Mouse (Mus musculus) layer of hippocampus, adult 2 months (tissue): ENCODE measurements around the gene Pxmp4. TPM values are rescaled to one million over a fixed set of nuclear protein-coding genes. Genes with fewer than 3 reads are reported as not detected.

Source experiments
- DNase-seq, 2 experiments: peaks; one replicate each; pipeline ENCODE4 v3.0.0; 2022; ENCODE audit warnings: low spot score in 2 of 2
- H3K27ac ChIP-seq: fragments of 200-600 bp; 2 replicates; pipeline ENCODE4 v1.8.1; 2022
- H3K4me3 ChIP-seq: fragments of 200-600 bp; 2 replicates; pipeline ENCODE4 v1.8.1; 2022; ENCODE audit warnings: mild to moderate bottlenecking
- CTCF ChIP-seq: fragments of 200-600 bp; conservative IDR thresholded peaks from 2 replicates; pipeline ENCODE4 v1.8.1; 2022; ENCODE audit warnings: antibody characterized with exemption, mild to moderate bottlenecking, moderate library complexity
- total RNA-seq, 2 experiments: library from RNA; stranded (reverse); gene quantifications; 2 replicates each; pipeline ENCODE4 v1.2.3; 2021

The Pxmp4 gene
- total RNA-seq, 2 experiments from 2014 or later = 10.7 to 13.7 TPM

DNA sequence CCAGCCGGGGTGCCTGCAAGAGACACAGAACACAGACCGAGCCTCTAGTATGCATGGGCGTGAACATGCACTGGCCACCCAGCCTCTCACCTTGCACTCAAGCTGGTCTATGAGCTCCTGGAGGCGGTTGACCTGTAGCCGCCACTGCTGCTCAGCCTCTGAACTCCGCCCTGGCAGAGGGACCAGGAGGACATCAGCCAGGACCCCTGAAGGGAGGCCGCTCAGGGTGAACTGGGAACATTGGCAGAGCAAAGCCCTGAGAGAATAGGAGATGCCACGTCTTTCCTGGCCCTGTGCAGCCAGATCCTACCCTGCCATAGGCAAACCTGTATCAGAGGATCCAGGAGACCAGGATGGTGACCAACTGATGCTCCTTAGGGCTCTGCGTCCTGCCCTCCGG, 56.8 kb downstream of the Pxmp4 start, which contains the start of gene 1700003F12Rik:
TSS of gene 1700003F12Rik (plus strand) at position 375 of the 400 bp plus-strand sequence.
- no peak for DNase-seq

DNA sequence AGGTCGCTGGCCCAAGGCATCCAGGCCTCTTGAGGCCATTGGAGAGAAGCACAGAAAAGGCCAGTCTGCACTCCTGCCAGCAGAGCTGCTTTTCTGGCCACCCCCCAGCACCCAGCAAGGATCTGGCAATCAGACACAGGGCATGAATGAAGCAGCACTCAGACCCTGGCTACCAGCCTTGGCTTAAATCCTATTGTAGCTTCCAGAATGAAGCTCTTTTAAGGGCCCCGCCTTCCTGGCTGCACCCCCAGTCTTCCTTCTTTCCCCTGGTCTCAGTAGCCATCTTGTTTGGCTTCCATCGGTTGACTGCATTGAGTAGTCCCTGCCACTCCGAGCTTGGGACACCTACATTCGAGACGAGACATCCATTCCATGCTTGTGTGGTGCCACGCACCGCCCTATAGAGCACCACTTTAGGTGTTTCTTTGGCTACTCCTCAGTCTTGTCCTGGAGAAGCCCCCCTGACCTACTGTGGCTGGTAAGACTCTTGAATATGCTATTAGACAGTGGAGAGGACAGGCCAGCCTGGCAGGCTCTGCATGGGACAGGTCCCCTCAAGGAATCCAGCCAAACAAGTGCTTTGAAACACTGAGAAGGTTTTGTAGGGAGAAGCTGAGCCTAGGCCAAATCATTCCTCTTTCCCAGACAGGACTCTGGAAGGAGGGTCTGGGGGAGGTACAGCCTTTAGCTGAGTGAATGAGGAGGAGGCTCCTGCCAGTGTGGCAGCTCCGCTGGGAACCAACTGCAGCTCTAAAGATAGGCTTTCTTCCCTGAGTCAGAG, 59.8 kb downstream of the Pxmp4 start:
- peak; percentile 60 to 84 for DNase-seq
- Histone ChIP-seq H3K4me3 (no peak overlapping the region), H3K27ac (peak overlapping the region; percentile 87)
- peak; percentile 29 for TF ChIP-seq CTCF

More for the DNA sequence above, 56.8 kb downstream of the Pxmp4 start, which contains the start of gene 1700003F12Rik:
- H3K27ac ChIP-seq = no peak within 1 kb of the TSS
- H3K4me3 ChIP-seq = no peak within 1 kb of the TSS
- TF ChIP-seq CTCF = no peak

DNA sequence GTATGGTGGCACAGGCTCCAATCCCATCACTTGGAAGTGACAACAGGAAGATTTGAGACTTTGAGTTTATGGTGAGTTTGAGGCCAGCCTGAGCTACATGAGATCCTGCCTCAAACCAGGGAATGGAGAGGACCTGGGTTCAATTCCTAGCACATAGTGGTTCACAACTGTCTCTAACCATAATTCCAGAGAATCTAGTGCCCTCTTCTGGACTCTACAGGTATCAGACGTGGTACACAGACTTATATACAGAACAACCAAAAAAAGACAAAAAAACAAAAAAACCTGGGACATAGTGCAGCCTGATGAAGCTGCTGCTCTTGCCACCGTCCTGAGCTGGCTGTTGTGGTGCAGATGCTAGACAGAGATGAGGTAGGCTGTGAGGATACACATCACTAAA, 61.9 kb downstream of the Pxmp4 start:
- DNase-seq = no peak
- TF ChIP-seq CTCF = peak; percentile 59
- no peak overlapping the region for H3K27ac ChIP-seq
- H3K4me3 ChIP-seq = no peak overlapping the region

DNA sequence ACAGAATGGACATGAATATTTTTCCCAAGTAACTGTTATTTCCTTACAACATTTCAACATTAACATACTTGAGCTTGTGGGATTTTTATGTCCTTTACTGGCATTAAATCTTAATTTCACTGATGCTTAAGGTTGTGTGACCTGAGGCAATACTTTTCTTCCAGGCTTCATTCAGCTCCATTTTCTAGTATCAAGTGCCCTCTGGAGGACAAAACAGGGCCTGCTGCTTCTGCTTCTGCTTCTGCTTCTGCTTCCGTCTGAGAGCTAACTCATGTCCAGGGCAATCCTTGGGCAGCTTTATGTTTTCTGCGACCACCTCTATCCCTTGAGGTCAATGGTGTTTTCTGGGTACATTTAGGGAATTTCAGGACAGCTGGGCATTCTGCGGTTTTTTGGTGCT, 63.8 kb downstream of the Pxmp4 start:
- H3K27ac ChIP-seq = peak overlapping the region; percentile 84; the same call in 1 of the 2 replicates
- peak; percentile 48 to 59 for DNase-seq
- TF ChIP-seq CTCF = peak; percentile 91
- no peak overlapping the region for H3K4me3 ChIP-seq

DNA sequence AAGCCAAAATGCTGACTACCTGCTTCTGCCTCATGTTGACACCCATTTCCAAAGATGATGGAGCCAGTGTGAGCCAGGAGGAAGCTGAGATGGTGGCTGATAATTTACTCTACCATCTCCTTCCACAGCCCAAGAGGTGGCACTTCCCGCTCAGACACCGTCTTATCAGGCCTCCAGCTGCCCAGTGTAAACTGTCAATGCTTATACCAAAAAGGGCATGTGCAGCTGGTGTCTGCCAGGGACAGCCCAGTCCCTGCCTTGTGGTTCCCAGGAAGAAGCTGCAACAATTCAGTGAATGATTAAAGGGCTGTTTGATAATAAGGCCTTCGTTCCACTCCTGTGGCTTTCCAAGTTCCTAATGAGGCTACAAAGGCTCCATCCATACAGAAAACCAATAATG, 64.8 kb downstream of the Pxmp4 start:
- peak overlapping the region; percentile 84 for H3K27ac ChIP-seq
- H3K4me3 ChIP-seq = no peak overlapping the region
- DNase-seq = no peak
- TF ChIP-seq CTCF = no peak

DNA sequence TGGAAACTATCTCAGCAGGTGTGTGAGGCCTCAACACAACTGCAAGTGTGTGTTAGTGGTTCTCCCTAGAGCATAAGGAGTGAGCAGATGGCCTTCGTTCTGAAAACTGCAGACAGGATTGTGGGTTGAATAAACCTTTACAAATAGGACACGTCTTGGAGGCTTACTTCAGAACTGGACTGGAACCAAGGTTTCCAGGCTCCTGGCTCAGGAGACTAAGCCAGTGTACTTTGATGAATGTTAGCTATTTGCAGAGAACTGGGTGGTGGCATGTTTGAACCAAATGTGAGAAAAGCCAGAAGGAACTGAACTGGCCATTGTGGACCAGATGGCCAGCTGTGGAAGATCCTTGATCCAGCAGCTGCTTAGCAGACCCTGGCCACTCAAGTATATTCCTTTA, 65.2 kb downstream of the Pxmp4 start:
- Histone ChIP-seq H3K27ac (peak overlapping the region; percentile 84), H3K4me3 (no peak overlapping the region)
- no peak for TF ChIP-seq CTCF
- DNase-seq = peak; percentile 47 to 69

Other genes with a start within 250 kb of the Pxmp4 start
- gene Cdk5rap1, start 230.7 kb downstream of the Pxmp4 start, total RNA-seq = 10 to 100 TPM; 15.3 to 18.3 TPM
- 10 to 100 TPM; 46.2 to 46.9 TPM for gene Snta1, start 195.6 kb downstream of the Pxmp4 start, total RNA-seq
- gene Cbfa2t2, start 167.2 kb downstream of the Pxmp4 start, total RNA-seq = 10 to 100 TPM; 55.1 to 55.8 TPM
- gene 1700003F12Rik, start 56.6 kb downstream of the Pxmp4 start, total RNA-seq = 1 to 10 TPM in 1 of 2 experiments, not detected in 1; 1.4 TPM
- not detected for gene Actl10, start 51.9 kb downstream of the Pxmp4 start, total RNA-seq
- gene Necab3, start 44.8 kb downstream of the Pxmp4 start, total RNA-seq = 10 to 100 TPM; 30.0 to 34.9 TPM
- gene E2f1, start 33.8 kb downstream of the Pxmp4 start, total RNA-seq = 1 to 10 TPM; 5.4 to 5.7 TPM
- 10 to 100 TPM in 1 of 2 experiments, 1 to 10 TPM in 1; 9.1 to 10.8 TPM for gene Zfp341, start 9.6 kb upstream of the Pxmp4 start, total RNA-seq
- gene 4930519P11Rik, start 9.7 kb upstream of the Pxmp4 start, total RNA-seq = not detected
- gene Chmp4b, start 48.0 kb upstream of the Pxmp4 start, total RNA-seq = 100 to 1,000 TPM; 206 to 215 TPM
- gene Gm14214, start 166.3 kb upstream of the Pxmp4 start, total RNA-seq = not detected
- gene Raly, start 187.4 kb upstream of the Pxmp4 start, total RNA-seq = 10 to 100 TPM; 62.0 to 68.6 TPM
- not detected for gene a, start 187.7 kb upstream of the Pxmp4 start, total RNA-seq